Mouse (Mus musculus) kidney, adult 2 months (tissue): Measurements from ENCODE around the gene Zfp423.

ENCODE experiments used
- CTCF ChIP-seq: fragments of 200-500 bp; conservative IDR thresholded peaks from 2 replicates; pipeline ENCODE4 v1.5.1; 2011; ENCODE audit warnings: low read depth, mild to moderate bottlenecking, control low read depth, low read length, moderate library complexity, mixed read lengths; ENCODE audit not compliant: insufficient read depth, insufficient read length
- POLR2A ChIP-seq: fragments of 200-500 bp; IDR thresholded peaks from one replicate; pipeline ENCODE4 v1.6.1; 2011; ENCODE audit warnings: low read depth, low read length, control low read depth

DNA sequence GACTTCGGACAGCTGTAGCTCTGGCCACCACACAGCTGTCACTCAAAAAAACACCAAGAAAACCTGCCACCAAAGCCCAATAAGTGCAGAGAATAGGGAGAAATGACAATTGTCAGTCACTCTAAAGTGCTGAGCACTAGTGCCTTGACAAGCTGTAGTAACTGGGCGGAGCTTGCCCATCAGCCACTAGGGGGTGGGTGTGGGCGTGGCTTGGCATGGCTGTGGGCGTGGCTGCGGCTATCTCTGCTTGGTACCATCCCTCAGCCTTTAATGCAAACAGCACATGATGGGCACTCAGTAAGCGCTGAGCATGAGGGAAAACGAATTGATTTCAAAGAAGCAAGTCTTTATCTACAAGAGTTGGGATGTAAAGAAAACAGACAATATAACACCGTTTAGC lies 95.2 kb downstream of the Zfp423 start:
- TF ChIP-seq CTCF (no peak), POLR2A (no peak)
